Mouse (Mus musculus) adrenal gland, postnatal 25 days (tissue): ENCODE measurements around the gene Prkag2. TPM values are rescaled to one million over a fixed set of nuclear protein-coding genes. Genes with fewer than 3 reads are reported as not detected.

Experiments
- DNase-seq: peaks from one replicate; pipeline ENCODE4 v3.0.0; 2021; ENCODE audit warnings: mixed read lengths
- total RNA-seq: library from RNA; stranded (reverse); gene quantifications from 2 replicates; pipeline ENCODE4 v1.2.3, GENCODE M21; 2021

Prkag2 gene
- total RNA-seq, 1 experiment from 2014 or later = 34.8 TPM

DNA sequence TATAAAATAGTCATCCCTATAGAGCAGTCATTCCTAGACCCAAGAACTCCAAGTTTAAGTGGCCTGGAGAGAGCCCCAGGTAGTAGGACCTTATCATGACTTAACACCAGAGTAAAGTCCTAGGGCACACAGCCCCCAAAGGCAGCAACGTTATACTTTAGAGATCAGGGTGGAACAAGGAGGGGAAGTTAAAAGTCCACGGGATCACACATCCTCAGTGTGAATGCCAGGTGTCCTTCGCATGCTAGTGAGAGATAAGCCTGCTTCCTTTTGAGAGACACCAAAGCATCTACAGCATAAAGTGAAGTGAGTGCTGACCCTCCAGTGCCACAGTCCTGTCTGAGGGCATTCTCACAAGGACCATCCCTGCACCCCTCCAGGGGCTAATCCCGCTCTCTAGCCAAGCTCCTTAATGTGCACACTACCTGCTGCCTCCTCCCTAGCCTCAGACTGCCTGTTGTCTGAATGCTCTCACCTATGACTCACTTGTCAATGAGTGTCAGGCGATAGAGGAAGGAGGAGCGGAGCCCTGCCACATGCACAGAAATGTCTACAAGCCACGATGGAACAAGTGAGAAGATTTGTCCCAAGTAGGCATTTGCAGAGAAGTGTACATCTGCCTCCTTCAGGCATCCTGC lies 132.4 kb downstream of the Prkag2 start:
- no peak for DNase-seq

- DNase-seq = no peak
These were observed 136.7 kb downstream of the Prkag2 start for GRCm38 (mm10) chr5:24963776-24964175.

GRCm38 (mm10) chr5:24960791-24961190 lies 139.7 kb downstream of the Prkag2 start:
- peak; percentile 42 for DNase-seq

GRCm38 (mm10) chr5:24959758-24960157 lies 140.7 kb downstream of the Prkag2 start:
- DNase-seq = no peak

GRCm38 (mm10) chr5:24958596-24958995 lies 141.8 kb downstream of the Prkag2 start:
- DNase-seq = no peak

DNA sequence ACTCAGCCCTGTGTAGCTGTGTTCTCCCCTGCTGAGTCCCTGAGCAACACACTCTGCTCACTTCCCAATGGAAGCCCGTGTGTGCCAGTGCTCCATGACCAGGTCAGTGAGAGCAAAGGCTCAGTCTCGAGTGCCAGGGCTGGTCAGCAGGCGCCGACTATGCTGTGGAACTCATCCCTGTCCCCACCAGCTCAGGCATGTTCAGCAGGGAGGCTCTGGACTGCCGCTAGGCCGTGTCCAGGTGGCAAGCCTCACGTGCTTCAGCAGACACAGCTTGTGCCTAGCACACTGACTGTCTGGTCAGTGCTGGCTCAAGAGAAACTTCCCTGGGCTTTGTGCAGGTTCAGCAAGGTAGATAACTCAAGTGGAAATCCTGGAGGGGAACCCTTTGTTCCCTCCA lies 143.6 kb downstream of the Prkag2 start:
- no peak for DNase-seq

GRCm38 (mm10) chr5:24952842-24953741 lies 147.3 kb downstream of the Prkag2 start:
- DNase-seq = no peak

- DNase-seq = no peak
These were observed 148.2 kb downstream of the Prkag2 start for GRCm38 (mm10) chr5:24952212-24952611.

- DNase-seq = no peak
These were observed 149.4 kb downstream of the Prkag2 start for GRCm38 (mm10) chr5:24950891-24951574.

DNA sequence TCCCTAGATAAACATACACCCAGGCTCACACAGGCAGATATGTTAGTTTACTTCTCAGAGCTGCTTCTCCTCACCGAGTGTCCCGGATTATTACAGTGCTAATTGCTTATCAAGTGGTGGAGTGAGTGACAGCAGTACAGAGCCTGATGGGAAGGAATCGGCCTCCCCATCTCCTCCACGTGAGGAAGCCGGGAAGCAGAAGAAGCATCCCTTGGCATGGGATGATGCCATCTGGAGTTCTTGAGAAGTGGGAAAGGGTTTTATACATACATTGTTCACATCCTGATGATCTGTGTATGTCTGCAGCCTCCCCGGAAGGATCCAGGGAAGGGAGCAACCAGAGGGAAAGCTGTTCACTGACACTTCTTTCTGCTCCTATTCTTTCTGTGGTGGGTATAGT lies 150.4 kb downstream of the Prkag2 start:
- no peak for DNase-seq

DNA sequence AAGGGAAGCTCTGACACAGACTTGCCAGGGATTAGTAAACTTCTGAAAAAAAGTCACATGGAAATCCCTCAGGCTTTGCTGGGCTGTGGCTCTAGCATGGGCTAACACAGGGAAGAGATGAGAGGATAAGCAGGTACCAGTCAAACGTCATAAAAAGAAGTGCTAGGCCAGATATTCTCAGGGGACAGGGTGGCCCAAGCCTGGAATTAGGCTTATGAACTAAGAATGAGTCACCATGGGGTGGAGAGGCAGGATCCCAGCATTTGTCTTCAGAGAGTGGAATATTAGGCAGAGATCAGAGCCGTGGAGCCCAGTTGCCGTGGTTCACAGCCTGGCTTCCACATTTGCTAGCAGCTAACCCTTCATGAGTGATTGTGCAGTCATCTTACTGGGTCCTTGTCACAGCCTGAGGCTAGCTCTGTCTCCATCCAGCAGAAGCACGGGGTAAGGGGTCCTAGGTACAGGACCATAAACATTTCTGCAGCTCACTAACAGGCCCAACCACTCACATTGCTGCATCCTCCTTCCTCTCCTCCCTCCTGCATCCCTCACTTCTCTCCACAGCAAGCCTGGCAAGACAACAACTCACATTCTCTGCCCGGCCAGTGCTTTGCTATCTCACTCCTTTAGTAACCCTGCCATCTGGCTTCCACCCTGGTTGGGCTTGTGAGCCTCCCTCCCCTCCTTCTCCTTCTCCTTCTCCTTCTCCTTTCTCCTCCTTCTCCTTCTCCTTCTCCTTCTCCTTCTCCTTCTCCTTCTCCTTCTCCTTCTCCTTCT lies 162.2 kb downstream of the Prkag2 start:
- DNase-seq = no peak

GRCm38 (mm10) chr5:24936451-24936850 lies 164.0 kb downstream of the Prkag2 start:
- no peak for DNase-seq

GRCm38 (mm10) chr5:24935446-24935845 lies 165.0 kb downstream of the Prkag2 start:
- DNase-seq = no peak

- no peak for DNase-seq
These were observed 166.7 kb downstream of the Prkag2 start for GRCm38 (mm10) chr5:24933760-24934159.

GRCm38 (mm10) chr5:24931578-24932185 lies 168.8 kb downstream of the Prkag2 start:
- DNase-seq = no peak

DNA sequence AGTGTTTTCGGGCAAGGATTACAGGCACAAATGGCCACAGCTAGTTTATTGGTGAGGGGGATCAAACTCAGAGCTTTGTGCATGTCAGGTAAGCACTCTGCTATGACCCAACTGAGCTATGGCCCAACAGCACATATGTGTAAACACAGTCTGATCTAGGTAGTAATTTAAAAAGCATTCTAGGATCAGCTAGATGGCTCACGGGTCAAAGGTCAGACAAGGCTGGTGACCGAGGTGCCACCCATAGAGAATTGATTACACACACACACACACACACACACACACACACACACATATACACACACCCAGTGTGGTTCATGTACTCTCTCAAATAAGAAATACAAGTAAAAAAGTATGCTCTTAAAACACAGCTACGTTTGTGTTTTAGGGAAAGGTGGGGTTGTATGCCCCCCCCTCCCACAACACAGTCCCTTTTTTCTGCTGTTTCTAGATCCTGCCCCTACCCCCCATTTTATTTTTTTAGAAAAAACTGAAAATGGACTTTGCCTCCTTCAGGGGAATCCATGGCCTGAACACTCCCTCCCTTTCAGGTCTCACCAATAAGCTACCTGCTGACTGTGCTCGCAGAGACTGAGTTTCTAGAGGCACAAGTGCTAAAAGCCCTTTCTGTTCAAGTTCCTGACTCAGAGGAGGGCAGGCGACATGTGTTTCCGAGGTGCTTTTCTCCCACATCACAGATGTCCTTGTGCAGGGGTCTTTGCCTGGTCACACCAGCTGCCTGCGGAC lies 169.4 kb downstream of the Prkag2 start:
- DNase-seq = no peak

DNA sequence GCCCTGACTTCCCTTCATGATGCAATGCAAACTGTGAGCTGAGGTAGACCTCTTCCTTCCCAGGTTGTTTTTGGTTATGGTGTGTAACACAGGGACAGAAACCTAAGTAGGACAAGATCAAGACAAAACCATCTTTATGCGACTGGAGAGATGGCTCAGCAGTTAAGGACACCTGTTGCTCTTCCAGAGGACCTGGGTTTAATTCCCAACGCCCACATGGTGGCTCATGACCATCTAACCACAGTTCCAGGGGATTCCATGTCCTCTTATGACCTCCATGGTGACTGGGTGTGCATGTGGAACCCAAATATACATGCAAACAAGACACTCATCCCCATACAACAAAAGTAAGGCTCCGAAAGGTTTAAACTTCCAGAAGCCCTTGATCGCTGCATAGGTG lies 171.6 kb downstream of the Prkag2 start:
- no peak for DNase-seq

DNA sequence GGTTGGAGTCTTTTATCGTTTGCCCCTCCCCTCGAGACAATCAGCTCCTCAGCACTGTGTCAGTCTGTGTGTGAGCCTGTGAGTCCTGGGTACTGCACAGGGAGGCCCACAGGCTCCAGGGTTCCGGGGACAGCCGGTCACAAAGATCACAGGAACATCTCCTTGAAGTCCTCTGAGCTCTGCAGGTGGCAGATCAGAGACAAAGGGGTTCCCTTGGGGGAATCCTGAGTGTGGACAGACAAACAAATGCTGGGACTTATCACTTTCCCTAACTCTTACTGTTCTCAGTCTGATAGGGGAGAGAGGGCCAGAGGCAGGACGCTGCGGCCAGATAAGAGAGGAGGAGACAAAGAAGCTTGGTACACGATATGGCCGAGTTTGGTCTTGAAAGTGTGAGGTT lies 172.7 kb downstream of the Prkag2 start:
- DNase-seq = no peak

DNA sequence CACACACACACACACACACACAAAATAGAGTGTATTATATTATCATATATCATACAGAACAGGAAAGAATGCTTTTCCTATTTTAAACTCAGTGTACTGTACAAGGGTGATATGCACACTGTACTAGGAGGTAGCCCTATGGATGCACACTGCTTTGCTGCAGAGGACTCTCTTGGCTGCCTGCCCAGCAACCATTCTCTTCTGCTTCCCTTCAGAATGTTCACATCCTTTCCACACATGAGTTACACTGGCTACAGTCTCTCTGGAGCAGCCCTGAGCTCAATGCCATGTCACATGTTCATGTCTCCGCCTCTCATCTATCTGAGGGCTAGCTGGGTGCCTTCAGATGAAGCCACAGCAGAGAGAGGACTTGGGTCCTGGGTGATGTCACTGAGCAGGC lies 181.3 kb downstream of the Prkag2 start:
- DNase-seq = no peak

DNA sequence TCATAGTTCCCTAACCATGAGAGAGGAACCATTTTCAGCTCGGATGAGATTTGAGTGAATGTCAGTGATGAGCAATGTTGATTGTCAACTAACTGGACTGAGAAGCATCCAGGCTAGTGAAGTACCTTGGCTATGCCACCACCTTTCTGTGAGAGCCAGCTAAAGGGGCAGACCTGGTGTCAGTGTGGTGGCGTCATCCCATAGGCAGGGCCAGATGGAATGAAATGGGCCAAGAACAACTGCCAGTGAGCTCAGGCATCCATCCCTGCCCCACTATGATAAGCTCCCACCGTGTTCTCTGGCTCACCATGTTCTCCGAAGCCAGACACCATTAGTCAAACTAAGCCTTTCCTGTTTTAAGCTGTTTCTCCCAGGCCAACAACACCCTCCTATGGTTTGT lies 183.9 kb downstream of the Prkag2 start:
- no peak for DNase-seq

GRCm38 (mm10) chr5:24915119-24915518 lies 185.3 kb downstream of the Prkag2 start:
- DNase-seq = no peak
